Mouse (Mus musculus) frontal cortex, postnatal 10 days (tissue): ENCODE data around the gene March7.

Experiments
- DNase-seq, 2 experiments: peaks; one replicate each; pipeline ENCODE4 v3.0.0; 2022; ENCODE audit warnings: low spot score in 2 of 2, mixed read lengths in 1 of 2

The March7 gene

DNA sequence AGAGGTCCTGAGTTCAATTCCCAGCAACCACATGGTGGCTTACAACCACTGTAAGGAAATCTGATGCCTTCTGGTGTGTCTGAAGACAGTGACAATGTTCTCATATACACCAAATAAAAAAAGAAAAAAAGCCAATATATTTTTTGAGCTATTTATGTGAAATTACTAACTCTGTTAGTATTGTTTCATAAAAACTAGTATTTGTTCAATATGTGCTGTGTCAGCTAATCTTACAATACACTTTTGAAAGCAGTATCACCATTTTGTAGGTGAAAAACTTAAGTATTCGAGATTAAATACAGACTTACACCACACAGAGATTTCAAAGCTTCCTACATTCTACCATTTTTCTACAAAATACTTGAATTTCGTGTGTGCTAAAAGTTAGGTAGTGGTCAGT lies 5.0 kb downstream of the March7 start:
- no peak for DNase-seq

DNA sequence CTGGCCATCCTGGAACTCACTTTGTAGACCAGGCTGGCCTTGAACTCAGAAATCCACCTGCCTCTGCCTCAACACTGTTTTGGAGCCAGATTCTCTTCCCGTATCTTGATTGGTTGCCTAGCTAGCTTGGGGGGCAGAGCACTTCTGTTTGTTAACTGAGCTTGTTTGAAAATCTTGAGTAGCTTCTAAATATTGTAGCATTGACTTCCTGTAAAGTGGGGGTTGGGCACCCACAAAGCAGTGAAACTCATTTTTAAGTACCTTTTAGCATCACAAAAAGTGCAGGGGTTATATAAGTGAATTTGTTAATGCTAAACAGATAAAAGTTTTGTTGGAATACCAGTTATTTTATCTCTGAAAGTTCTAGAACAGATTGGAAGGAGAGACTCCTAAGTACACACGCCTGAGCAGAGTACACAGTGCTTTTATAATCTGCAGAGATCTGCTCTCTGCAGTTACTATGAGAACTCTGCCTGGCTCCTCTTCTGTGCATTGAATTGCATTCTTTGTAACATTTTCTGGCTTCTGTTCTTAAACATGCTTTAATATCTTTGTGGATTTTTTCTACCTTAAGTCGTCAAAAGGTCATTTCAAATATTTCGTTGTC lies 7.0 kb downstream of the March7 start:
- DNase-seq: no peak

DNA sequence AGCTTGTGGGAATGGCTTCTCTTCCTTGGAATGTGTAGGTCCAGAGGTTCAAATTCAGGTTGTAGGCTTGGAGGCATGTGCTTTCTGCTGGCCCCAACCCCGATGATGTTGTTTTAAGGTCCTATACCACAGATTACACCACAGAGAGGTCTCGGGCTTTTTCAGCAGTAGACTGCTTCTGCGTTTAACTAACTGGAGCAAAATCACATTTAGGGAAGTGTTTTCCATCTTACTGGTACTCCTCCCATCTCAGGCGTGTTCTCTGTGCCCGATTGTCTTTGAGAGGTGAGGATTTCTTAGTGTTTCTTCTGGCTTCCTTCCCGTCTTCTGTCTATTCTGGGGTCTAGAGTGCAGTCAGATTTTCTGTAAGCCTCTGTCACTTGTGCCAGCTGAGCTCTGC lies 7.9 kb downstream of the March7 start:
- no peak for DNase-seq

DNA sequence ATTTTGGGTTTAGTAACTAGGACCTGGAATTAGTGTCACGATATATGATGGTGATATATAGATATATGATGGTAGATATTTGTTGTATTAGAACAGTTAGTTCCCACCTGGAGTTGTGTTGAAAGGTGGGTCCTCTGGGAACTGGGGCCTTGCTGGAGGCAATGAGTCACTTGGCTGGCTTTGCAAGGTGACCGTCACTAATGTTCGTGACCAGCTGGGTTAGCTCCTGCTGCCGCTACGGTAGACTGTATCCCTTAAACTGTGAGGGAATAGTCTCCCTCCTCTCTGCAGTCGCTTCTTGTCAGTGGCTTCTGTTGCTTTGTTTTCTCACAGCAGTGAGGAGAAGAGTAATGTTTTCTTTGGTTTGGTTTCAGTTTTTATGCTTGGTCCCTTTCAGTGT lies 11.5 kb downstream of the March7 start:
- DNase-seq: no peak

DNA sequence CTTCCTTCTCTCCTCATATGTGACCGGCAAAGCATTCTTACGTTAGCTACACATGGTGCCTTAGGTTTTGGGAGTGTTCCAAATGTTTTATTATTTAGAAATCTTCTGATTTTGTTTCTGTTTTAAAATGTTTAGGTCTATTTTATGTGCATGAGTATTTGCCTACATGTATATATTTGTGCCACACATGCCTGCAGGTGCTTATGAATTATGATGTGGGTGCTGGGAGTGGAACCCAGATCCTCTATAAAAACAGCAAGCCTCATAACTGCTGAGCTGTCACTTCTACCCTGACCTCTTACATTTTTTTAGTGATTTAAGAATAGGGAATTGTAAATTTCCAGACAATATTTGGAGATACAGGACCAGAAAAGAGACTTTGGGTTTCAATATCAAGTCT lies 12.3 kb downstream of the March7 start:
- DNase-seq: no peak

DNA sequence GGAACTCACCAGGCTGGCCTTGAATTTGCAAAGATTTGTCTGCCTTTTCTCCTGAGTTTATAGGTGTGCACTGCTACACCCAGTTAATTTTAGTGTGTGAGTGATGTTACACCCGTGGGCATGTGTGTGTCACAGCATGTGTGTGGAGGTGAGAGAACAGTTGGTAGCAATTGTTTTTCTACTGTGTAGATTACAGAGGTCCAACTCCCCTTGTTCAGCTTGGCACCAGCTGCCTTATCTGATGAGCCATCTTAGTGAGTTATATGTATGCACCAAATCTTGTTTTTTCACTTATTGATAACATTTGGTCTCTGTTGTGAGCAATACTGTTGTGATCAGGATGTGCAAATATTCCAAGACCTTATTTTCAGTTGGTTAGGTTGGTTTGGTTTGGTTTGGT lies 13.8 kb downstream of the March7 start:
- DNase-seq: no peak

DNA sequence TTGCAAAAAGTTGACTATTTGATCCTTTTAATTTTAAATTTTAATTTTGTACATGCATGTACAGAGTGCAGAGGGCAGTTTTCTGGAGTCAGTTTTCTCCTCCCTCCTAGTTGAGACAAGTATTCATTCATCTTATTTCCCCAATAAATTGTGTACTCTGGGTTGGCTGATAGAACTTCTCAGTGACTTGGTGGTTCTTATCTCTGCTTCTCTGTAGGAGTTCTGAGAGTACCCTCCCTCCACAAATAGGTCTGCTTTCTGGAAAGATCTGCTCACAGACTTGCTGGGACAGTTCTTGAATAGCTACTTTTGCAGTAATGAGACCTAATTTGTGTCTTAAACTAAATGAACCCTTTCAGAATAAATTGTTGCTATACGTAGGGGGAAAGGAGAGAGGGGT lies 18.8 kb downstream of the March7 start:
- no peak for DNase-seq

DNA sequence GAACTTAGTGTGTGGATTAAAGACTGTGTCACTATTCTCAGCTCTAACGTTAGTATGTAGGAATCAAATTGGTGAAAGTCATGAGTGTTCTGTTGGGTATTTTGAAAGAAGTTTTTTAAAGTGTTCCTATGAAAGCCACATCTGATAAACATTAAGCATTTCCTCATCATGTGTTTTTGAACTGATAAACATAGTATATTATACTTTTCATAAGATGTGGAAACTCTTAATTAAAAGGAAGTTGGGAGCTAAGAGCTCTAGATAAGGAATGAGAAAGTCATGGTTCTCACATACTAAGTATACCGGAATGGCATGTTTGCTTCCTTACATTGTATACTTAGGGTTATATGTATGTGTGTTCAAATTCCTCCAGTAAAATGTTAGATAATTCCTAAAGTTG lies 20.7 kb downstream of the March7 start:
- no peak for DNase-seq

DNA sequence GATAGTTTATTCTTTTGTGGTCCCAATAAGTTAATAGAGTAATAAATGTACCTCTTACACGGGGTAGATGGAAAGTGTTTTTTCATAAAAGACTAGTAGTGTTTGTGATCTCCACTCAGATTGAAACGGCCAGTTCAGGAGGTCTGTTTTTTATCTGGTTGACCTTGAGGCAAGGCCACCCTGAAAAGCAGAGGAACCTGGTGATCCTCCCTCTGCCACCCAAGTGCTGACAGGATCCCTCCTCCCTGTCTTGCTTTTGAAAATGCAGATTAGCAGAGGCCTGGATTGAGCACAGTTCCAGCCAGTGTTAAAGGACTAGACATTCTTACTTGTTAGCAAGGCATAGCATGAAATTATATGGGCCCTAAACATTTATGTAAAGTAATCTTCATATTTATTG lies 23.5 kb downstream of the March7 start:
- no peak for DNase-seq

DNA sequence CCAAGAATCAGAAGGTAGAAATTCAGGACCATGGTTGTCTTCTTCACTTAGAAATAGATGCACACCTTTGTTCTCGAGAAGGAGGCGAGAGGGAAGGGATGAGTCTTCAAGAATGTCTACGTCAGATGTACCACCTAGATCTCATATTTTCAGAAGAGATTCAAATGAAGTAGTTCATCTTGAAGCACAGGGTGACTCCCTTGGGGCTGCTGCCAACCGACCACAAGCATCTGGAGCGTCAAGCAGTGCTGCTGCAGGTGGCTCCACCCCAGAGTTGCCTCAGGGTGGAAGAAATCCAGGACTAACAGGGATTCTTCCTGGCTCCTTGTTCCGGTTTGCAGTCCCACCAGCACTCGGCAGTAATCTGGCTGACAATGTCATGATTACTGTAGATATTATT lies 24.8 kb downstream of the March7 start:
- DNase-seq: no peak

DNA sequence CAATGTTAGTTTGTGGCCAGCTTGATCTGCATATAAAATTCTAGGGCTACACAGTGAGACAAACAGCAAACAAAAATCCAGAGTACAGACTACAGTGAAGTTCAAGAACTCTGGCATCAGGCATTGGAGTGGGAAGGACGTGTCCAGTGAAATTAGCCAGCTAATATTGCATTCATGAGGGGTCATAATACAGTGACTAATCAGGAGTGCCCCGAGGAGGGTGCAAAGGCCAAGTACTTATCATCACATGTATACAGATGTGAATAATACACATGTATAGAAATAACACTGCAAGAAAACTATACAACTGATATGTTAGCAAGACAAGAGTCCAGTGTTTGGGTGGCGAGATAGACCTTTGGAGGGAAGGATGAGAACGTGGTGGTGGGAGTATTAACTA lies 43.1 kb downstream of the March7 start:
- DNase-seq: no peak

DNA sequence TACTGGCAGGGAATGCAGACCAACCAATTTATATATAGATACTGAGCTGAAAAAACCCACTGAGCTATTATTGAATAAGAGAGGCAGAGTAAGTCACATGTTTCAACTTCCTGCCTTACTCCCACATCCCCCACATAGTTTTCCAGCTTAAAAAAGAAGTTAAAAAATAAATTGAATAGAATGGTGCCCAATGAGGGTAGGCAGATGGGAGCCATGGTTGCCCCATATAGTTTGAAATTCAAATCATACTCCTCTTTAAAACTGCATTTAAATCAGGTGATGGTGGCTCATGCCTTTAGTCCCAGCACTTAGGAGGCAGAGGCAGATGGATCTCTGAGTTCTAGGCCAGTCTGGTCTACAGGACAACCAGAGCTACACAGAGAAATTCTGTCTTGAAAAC lies 43.8 kb downstream of the March7 start:
- no peak for DNase-seq

DNA sequence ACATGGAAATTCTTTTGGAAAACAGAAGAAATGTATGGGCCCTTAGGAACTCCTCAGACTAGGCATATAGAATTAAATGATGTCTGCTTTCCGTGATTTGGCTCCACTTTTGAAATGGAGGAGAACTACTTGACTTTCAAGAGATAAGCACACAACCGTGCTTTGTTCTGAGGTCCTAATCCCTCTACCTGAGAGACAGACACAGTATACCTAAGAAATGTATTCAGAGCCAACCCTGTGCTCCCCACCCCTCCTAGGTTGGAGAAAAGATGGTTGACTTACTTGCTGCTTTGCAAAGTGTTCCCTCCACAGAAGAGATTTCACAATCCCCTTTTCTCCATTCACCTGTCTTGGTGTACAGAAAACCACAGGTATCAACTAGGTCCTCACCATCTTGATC lies 47.1 kb downstream of the March7 start:
- DNase-seq: no peak

DNA sequence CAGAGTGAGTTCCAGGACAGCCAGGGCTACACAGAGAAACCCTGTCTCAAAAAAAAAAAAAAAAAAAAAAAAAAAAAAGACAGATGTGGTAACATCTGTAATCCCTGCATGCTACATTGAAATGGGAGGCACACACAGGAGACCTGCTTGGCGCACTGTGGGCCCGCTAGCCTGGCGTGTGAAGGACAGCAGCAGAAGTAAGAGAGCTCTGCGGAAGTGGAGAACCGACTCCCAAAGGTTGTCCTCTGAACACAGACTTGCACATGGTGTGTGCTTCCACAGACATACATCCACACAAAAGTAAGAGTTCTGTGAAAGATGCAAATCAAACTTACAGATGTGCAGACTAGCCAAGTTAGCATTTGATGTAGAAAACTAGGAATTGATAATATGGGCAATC lies 49.5 kb downstream of the March7 start:
- no peak for DNase-seq

DNA sequence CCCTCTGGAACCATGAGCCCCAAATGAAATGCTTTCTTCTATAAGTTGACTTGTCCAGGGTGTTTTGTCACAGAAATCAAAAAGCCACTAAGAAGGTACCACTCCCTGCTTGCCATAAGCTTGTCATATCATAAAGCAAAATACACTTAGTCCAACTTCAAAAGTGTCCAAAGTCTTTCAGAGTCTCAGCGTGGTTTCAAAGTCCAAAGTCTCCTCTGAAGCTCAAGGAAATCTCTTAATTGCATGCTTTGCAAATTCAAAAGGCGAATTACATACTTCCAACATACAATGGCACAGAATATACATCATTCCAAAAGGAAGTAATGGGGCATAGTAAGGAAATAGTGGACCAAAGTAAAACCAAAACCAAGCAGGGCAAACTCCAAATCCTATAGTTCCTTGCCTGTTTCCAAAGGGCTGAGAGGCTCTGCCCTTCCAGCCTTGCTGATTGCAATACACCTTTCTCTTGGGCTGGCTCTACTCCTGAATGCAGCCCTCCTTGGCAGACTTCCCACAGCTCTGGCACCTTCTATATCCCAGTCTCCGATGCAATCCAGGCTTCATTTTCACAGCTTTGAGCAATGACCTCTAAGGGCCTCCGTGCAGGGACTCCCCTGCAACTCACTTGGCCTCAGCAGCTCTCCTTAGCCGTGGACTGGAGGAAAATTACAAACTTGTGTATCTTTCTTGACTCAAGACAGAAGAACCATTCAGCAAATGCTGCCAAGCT lies 51.1 kb downstream of the March7 start:
- DNase-seq: no peak

DNA sequence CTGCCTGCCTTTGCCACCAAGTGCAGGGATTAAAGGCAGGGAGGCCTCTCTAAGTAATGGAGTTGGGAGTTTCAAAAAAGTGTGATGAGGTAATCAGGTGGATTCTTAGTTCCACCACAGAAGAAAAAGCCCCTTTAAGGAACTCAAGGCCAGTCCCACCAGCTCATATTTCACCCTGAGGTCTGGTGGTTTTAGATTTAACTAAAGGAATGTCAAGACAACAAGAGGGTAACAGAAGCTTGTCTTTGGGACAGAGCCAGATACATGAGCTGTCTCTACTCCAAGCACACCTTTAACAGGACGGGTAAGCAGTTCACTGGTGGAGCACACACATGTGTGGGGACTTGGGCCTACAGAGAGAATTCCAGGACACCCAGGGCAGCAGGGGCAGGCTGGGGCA lies 57.9 kb downstream of the March7 start:
- DNase-seq: no peak

DNA sequence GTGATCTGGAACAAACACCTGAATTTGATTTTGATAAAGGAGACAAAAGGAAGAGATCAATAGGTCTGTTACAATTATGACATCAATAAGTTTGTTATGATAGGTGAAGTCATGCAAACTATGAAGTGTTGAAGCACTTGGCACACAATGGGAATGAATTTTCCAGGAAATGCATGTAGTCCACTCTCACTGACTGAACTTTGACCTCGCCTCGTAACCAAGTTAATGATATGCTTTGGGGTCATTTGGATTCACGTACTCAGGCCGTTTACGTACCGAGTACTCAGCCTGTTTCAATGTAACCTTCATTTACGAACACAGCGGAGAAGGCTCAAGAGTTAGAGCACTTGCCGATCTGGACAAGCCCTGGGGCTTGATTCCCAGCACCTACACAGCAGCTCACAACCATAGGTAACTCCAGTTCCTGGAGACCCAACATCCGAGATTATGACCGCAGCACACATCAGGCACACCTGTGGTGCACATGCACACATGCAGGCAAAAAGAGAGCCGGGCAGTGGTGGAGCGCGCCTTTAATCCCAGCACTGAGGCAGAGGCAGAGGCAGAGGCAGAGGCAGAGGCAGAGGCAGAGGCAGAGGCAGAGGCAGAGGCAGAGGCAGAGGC lies 60.3 kb downstream of the March7 start:
- DNase-seq: no peak

DNA sequence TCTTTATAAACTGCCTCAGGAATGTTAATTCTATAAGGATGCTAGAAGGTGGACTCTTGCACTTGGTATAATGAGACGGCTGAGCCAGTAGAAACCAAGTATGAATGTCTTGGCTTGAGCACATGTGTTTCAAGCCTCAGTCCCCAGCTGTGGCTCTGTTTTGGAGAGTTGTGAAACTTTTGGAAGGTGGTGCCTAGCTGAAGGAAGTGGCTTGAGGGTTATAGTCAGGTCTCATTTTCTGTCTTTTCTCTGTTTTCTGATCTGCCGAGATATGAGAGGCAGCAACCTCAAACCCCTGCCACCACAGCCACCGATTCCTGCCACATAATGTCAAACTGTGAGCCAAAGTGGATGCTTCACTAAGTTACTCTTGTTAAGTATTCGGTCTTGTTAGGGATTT lies 68.9 kb downstream of the March7 start:
- no peak for DNase-seq

DNA sequence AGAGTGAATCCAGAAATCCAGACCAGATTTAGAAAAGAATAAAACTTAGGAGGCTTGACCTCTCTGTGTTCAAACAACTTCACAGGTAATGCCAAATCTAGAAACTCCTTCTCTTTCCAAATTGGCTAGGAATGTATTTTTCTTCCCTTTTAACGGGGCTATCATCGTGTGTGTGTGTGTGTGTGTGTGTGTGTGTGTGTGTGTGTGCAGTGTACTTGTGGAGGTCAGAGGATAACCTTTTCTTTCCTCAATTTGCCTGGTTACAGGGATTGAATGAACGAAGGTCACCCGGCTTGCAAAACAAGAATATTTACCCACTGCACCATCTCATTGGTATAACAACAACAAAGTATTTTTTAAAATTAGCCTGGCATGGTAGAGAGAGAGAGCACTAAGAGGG lies 72.9 kb downstream of the March7 start:
- DNase-seq: no peak

DNA sequence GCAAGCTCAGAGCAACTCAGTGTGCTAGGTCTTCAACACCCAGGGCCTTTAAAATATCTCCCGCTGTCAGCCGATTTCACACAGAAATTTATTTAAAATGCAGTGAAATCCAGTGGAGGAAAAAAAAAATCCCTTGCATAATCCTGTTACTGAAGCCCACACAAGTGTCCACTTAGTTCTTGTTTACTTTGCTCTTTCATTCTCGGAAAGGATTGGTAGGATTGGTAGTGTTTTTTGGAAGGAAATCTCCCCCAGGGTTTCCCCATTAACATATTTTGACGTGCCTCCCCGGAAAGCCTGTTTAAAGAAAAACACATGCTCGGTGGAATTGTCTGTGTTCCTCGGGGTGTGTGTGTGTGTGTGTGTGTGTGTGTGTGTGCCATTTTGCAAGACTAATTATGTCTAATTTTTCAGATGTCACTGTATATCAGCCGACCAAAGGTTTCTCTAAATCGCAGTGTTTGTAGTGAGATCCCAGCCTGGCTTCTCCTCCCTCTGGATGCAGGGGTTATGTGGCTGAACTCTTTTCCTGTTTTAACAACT lies 73.6 kb downstream of the March7 start:
- peak in 1 of 2 experiments; percentile 9 for DNase-seq

DNA sequence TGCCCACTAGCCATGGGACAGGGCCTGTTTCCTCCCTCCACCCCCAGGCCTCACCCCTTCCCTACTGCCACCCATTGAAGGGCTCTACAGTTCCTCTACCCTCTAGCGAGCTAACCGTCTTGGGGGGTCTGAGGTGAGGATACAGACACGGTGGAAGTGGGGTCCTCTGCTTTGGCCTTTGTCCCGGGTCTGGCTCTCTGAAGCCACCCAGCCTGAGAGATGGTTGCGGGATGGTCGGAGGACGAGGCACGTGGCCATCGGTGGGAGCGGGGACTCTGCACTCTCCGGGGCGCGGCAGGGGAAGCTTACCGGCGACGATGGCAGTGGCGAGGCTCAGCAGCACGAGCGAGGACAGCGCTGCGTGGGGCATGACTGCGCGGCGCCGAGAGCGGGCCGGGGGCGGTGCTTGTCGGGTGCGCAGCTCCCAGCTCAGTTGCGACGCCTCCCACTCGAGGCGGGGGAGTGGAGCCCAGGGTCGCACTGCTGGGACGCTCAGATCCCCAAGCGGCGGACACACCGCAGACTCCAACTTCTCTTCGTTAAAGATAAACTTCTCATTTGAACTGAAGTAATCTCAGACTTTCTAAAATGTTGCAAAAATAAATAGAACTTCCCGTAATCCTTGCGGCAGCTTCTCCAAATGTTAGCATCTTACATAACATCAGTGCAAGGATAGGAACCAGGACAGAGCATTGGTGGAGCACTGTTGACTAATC lies 74.2 kb downstream of the March7 start:
- peak; percentile 44 to 63 for DNase-seq

DNA sequence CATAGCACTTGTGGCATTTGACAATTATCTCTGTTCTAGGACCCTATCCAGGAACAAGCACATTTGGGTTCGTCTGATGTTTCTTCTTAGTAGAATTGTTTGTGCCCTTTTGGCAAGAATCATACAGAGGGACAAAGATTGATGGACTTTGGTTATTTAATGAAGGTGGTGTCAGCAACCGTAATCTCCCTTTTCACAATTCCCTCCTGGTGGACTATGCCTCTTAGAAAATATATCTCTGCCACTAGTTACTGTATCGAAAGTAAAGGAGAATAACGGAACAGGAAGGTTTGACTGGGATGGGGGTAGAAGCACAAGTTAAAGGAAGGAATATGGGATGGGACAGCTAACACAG lies 74.8 kb downstream of the March7 start, which contains the start of gene Cd302:
TSS of gene Cd302 (minus strand) at position 22 of the 355 bp plus-strand sequence.
- DNase-seq: no peak
